Mouse (Mus musculus) midbrain, embryonic 11.5 days (tissue): ENCODE measurements around the gene S100g. TPM values are rescaled to one million over a fixed set of nuclear protein-coding genes. Genes with fewer than 3 reads are reported as not detected.

Experiments used
- ATAC-seq: fragments of 200-750 bp; cut with Nextera tagmentation; 2 replicates; pipeline ENCODE4 v1.8.0; 2017; ENCODE audit warnings: moderate TSS enrichment, moderate library complexity; ENCODE audit not compliant: low FRiP score
- DNase-seq: peaks from one replicate; pipeline ENCODE4 v3.0.0; 2015; ENCODE audit warnings: low spot score; ENCODE audit errors: missing footprints
- H3K27ac ChIP-seq: fragments of 300-500 bp; sonication (generic); 2 replicates; pipeline ENCODE4 v1.5.1; 2014; ENCODE audit warnings: low read depth, low read length
- H3K27me3 ChIP-seq: fragments of 300-500 bp; sonication (generic); 2 replicates; pipeline ENCODE4 v1.6.1; 2014; ENCODE audit warnings: mild to moderate bottlenecking, low read length, moderate library complexity, mixed read lengths; ENCODE audit not compliant: control insufficient read depth, insufficient read depth
- H3K36me3 ChIP-seq: fragments of 300-500 bp; sonication (generic); 2 replicates; pipeline ENCODE4 v1.6.1; 2014; ENCODE audit warnings: mild to moderate bottlenecking, low read length, moderate library complexity, mixed read lengths; ENCODE audit not compliant: control insufficient read depth, insufficient read depth
- H3K4me1 ChIP-seq: fragments of 300-500 bp; sonication (generic); 2 replicates; pipeline ENCODE4 v1.6.1; 2014; ENCODE audit warnings: low read length; ENCODE audit not compliant: control insufficient read depth, insufficient read depth
- H3K4me2 ChIP-seq: fragments of 300-500 bp; sonication (generic); 2 replicates; pipeline ENCODE4 v1.6.1; 2014; ENCODE audit warnings: mild to moderate bottlenecking, moderate library complexity
- H3K4me3 ChIP-seq: fragments of 300-500 bp; sonication (generic); 2 replicates; pipeline ENCODE4 v1.5.1; 2014; ENCODE audit warnings: low read depth, low read length
- H3K9ac ChIP-seq: fragments of 300-500 bp; sonication (generic); 2 replicates; pipeline ENCODE4 v1.6.1; 2014; ENCODE audit warnings: low read length
- H3K9me3 ChIP-seq: fragments of 300-500 bp; sonication (generic); 2 replicates; pipeline ENCODE4 v1.6.1; 2016; ENCODE audit warnings: low read length; ENCODE audit not compliant: control insufficient read depth
- WGBS: fragments of 180-500 bp; shearing (Covaris S2); extraction: QIAGEN DNeasy Blood & Tissue Kit; methylation state at CpG from one replicate; pipeline ENCODE4 v1.1.7; 2014; 5-methylcytosine and 5-hydroxymethylcytosine counted together
- polyA plus RNA-seq: library from polyadenylated mRNA; unstranded; fragments of >200 nt; fragmentation: Nextera tagmentation; extraction: Ambion mirVana; gene quantifications from 2 replicates; pipeline ENCODE4 v1.2.1, GENCODE M21; 2014

The S100g gene
- polyA plus RNA-seq, 1 experiment from 2014 or later, result not detected

GRCm38 (mm10) chrX:162942027-162942426 is 22.4 kb downstream of the S100g start:
- H3K27me3 ChIP-seq, result 0 out of 2 replicates have a peak, but pooled peaks cover 2% of the 10 kb centered on the region
- 91% methylated on average over 1 of the region's 1 CpGs for WGBS
- H3K4me1 ChIP-seq, result no peaks in the 10 kb centered on the region
- no peak overlapping the region for H3K4me3 ChIP-seq
- ATAC-seq (no peak), DNase-seq (no peak)
- no peak overlapping the region for H3K27ac ChIP-seq
- no peaks in the 10 kb centered on the region for H3K9me3 ChIP-seq
- no peak overlapping the region for H3K9ac ChIP-seq
- H3K36me3 ChIP-seq, result no peaks in the 10 kb centered on the region
- no peak overlapping the region for H3K4me2 ChIP-seq

DNA sequence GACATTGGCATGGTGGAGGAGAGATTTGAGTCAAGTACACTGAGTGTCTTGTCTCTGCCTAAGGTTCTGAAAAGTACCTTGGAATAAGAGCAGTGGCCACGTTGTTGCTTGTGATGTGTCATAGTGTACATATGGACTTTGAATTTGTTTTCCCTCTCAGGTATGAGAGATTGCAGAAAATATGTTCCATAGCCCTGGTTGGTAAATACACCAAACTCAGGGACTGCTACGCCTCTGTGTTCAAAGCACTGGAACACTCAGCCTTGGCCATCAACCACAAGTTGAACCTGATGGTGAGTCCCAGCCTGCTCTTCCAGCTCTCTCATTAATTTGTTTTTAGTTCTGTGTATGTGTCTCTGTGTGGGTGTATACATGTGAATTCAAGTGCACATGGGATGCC is 32.9 kb downstream of the S100g start:
- 93% methylated on average over 2 of the region's 2 CpGs for WGBS
- Histone ChIP-seq H3K27me3 (no peaks in the 10 kb centered on the region; the same call in 1 of the 2 replicates), H3K9me3 (no peaks in the 10 kb centered on the region), H3K4me3 (no peak overlapping the region), H3K27ac (no peak overlapping the region), H3K9ac (no peak overlapping the region), H3K36me3 (no peaks in the 10 kb centered on the region), H3K4me1 (no peaks in the 10 kb centered on the region), H3K4me2 (no peak overlapping the region)
- ATAC-seq, result no peak
- no peak for DNase-seq

- Histone ChIP-seq H3K27me3 (no peaks in the 10 kb centered on the region), H3K4me1 (no peaks in the 10 kb centered on the region), H3K9me3 (no peaks in the 10 kb centered on the region), H3K4me3 (no peak overlapping the region), H3K9ac (no peak overlapping the region), H3K36me3 (no peaks in the 10 kb centered on the region), H3K4me2 (no peak overlapping the region), H3K27ac (no peak overlapping the region)
- ATAC-seq (no peak), DNase-seq (no peak)
- 88% methylated on average over 8 of the region's 8 CpGs for WGBS
Observed at GRCm38 (mm10) chrX:162921487-162922125, 42.8 kb downstream of the S100g start.

- H3K4me1 ChIP-seq, result no peaks in the 10 kb centered on the region
- H3K27me3 ChIP-seq, result no peaks in the 10 kb centered on the region
- DNase-seq (peak; percentile 92), ATAC-seq (peak; percentile 59; the same call in 1 of the 2 replicates)
- no peak overlapping the region for H3K27ac ChIP-seq
- no peaks in the 10 kb centered on the region for H3K9me3 ChIP-seq
- 35% methylated on average over 5 of the region's 5 CpGs for WGBS
- no peak overlapping the region for H3K4me3 ChIP-seq
- no peaks in the 10 kb centered on the region for H3K36me3 ChIP-seq
- H3K9ac ChIP-seq, result no peak overlapping the region
- H3K4me2 ChIP-seq, result no peak overlapping the region
Observed at GRCm38 (mm10) chrX:162915697-162916096, 48.7 kb downstream of the S100g start.

GRCm38 (mm10) chrX:162913651-162914050 is 50.7 kb downstream of the S100g start:
- H3K4me3 ChIP-seq, result no peak overlapping the region
- no peaks in the 10 kb centered on the region for H3K4me1 ChIP-seq
- H3K4me2 ChIP-seq, result no peak overlapping the region
- no peaks in the 10 kb centered on the region for H3K27me3 ChIP-seq
- H3K9ac ChIP-seq, result no peak overlapping the region
- H3K27ac ChIP-seq, result no peak overlapping the region
- no peaks in the 10 kb centered on the region for H3K9me3 ChIP-seq
- no peaks in the 10 kb centered on the region for H3K36me3 ChIP-seq
- no peak for DNase-seq
- ATAC-seq, result no peak
- 85% methylated on average over 3 of the region's 3 CpGs for WGBS

Other genes with a start within 250 kb of the S100g start
- 345 and 352 TPM in 2 replicates for gene Rbbp7, start 204.2 kb downstream of the S100g start, polyA plus RNA-seq
- gene Txlng, start 135.1 kb downstream of the S100g start, polyA plus RNA-seq, result 18.1 and 18.8 TPM in 2 replicates
- gene Syap1, start 76.2 kb downstream of the S100g start, polyA plus RNA-seq, result 39.5 and 43.0 TPM in 2 replicates
- 86.1 and 101 TPM in 2 replicates for gene Ctps2, start 63.4 kb downstream of the S100g start, polyA plus RNA-seq